Mouse (Mus musculus) heart, adult 2 months (tissue): ENCODE measurements around the gene Rrn3.

Experiments used
- CTCF ChIP-seq: fragments of 200-600 bp; IDR thresholded peaks from 2 replicates; pipeline ENCODE4 v1.8.1; 2022; ENCODE audit warnings: antibody characterized with exemption, mild to moderate bottlenecking, moderate library complexity
- EP300 ChIP-seq: fragments of 200-500 bp; IDR thresholded peaks from 2 replicates; pipeline ENCODE4 v1.6.1; 2011; ENCODE audit warnings: low read depth, low read length, control low read depth; ENCODE audit not compliant: insufficient read depth
- POLR2A ChIP-seq: fragments of 200-500 bp; IDR thresholded peaks from 2 replicates; pipeline ENCODE4 v1.6.1; 2011; ENCODE audit warnings: mild to moderate bottlenecking, low read depth, low read length, control low read depth; ENCODE audit not compliant: insufficient read depth

DNA sequence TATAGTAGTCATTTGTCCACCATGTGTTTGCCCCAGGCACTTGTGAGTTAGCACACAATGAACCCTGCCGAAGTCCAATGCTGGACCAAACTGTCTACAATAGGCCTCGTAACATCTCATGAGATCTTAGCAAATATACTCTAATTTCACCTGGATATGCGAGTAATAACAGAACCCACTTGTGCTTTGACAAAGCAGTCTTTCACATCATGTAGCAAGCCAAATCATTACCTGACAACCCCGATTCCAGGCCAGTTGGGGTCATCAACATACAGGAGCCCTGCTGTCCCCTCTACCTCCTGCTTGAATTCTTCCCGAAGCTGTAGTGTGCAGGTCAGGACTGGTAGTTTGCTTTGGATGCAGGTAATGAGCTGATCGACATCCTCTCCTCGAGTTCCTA lies 59.5 kb downstream of the Rrn3 start:
- TF ChIP-seq POLR2A (no peak), CTCF (no peak), EP300 (no peak)
